Mouse (Mus musculus): ENCODE measurements around the gene Hmgn2. TPM values are rescaled to one million over a fixed set of nuclear protein-coding genes. Genes with fewer than 3 reads are reported as not detected.

The Hmgn2 gene
- total and polyA plus RNA-seq, 3 experiments, result 157 to 195 (median 161) TPM

GRCm38 (mm10) chr4:133943791-133944190 lies 24.7 kb downstream of the Hmgn2 start:
- TF ChIP-seq SMC3 (IDR thresholded peaks at IDR 0.05; ENCODE audit: low read depth, low read length) (no peak), ZMIZ1 (IDR thresholded peaks at IDR 0.05; ENCODE audit: low read depth, low read length) (no peak), ZNF384 (IDR thresholded peaks at IDR 0.05; ENCODE audit: low read depth, low read length) (no peak), POLR2AphosphoS2 (IDR thresholded peaks at IDR 0.05; ENCODE audit: low read depth, low read length) (no peak), MAX (IDR thresholded peaks at IDR 0.05; ENCODE audit: low read length) (no peak), SIN3A (IDR thresholded peaks at IDR 0.05; ENCODE audit: low read length) (no peak), PAX5 (IDR thresholded peaks at IDR 0.05; ENCODE audit: low read length) (no peak), MXI1 (IDR thresholded peaks at IDR 0.05; ENCODE audit: low read depth, low read length) (no peak), MYC (IDR thresholded peaks at IDR 0.05; ENCODE audit: low read depth, low read length) (no peak), MEF2A (IDR thresholded peaks at IDR 0.05; ENCODE audit: borderline replicate concordance, low read depth, low read length) (no peak), BHLHE40 (IDR thresholded peaks at IDR 0.05; ENCODE audit: low read depth, low read length) (no peak), HCFC1 (IDR thresholded peaks at IDR 0.05; ENCODE audit: low read depth, low read length) (no peak), IRF4 (IDR thresholded peaks at IDR 0.05; ENCODE audit: low read depth, low read length) (no peak)
- Histone ChIP-seq H3K27ac (ENCODE audit: insufficient read depth, low read depth) (no peak overlapping the region), H3K4me1 (ENCODE audit: control insufficient read depth in 1 of 2, insufficient read depth in 2 of 2) (no peaks in the 10 kb centered on the region), H3K36me3 (replicated peaks in 1 of 2; ENCODE audit: control insufficient read depth in 1 of 2, insufficient read depth in 1 of 2, low read length in 1 of 2) (no peaks in the 10 kb centered on the region), H3K27me3 (replicated peaks) (peaks cover 2% of the 10 kb centered on the region), H3K79me2 (replicated peaks; ENCODE audit: control insufficient read depth, extremely low read depth, insufficient read depth, poor library complexity, severe bottlenecking) (no peaks in the 10 kb centered on the region), H3K9me3 (replicated peaks; ENCODE audit: low read length) (peaks cover 3% of the 10 kb centered on the region), H3K9ac (ENCODE audit: insufficient read depth, low read depth) (no peak overlapping the region), H3K4me2 (ENCODE audit: insufficient read depth, low read depth, poor library complexity, severe bottlenecking) (no peak overlapping the region), H3K4me3 (replicated peaks in 1 of 3; ENCODE audit: low read depth in 2 of 3, low read length in 2 of 3, poor library complexity in 1 of 3) (no peak overlapping the region)
- DNase-seq (ENCODE audit: extremely low read depth), result no peak
- dilution Hi-C loops (cut with MboI; ENCODE audit: extremely low pct_ligation_motif_present, extremely low pct_unique_long_range_greater_than_20kb, low sequenced_read_pairs), result no loop called here
- in situ Hi-C loops (cut with MboI; ENCODE audit: low pct_ligation_motif_present, low pct_unique_long_range_greater_than_20kb, low sequenced_read_pairs), result no loop called here

GRCm38 (mm10) chr4:133942679-133943078 lies 25.8 kb downstream of the Hmgn2 start:
- TF ChIP-seq NRF1 (IDR thresholded peaks at IDR 0.05; ENCODE audit: low read depth, low read length), result no peak
- no peak for TF ChIP-seq USF1 (IDR thresholded peaks at IDR 0.05; ENCODE audit: low read depth, low read length)
- Histone ChIP-seq H3K27me3 (replicated peaks) (no peaks in the 10 kb centered on the region), H3K79me2 (replicated peaks; ENCODE audit: control insufficient read depth, extremely low read depth, insufficient read depth, poor library complexity, severe bottlenecking) (no peaks in the 10 kb centered on the region), H3K36me3 (replicated peaks in 1 of 2; ENCODE audit: control insufficient read depth in 1 of 2, insufficient read depth in 1 of 2, low read length in 1 of 2) (no peaks in the 10 kb centered on the region), H3K9me3 (replicated peaks; ENCODE audit: low read length) (peaks cover 3% of the 10 kb centered on the region), H3K4me2 (ENCODE audit: insufficient read depth, low read depth, poor library complexity, severe bottlenecking) (no peak overlapping the region), H3K4me1 (ENCODE audit: control insufficient read depth in 1 of 2, insufficient read depth in 2 of 2) (no peaks in the 10 kb centered on the region), H3K4me3 (replicated peaks in 1 of 3; ENCODE audit: low read depth in 2 of 3, low read length in 2 of 3, poor library complexity in 1 of 3) (no peak overlapping the region), H3K9ac (ENCODE audit: insufficient read depth, low read depth) (no peak overlapping the region), H3K27ac (ENCODE audit: insufficient read depth, low read depth) (no peak overlapping the region)
- no peak for DNase-seq (ENCODE audit: extremely low read depth)
- in situ Hi-C loops (cut with MboI; ENCODE audit: low pct_ligation_motif_present, low pct_unique_long_range_greater_than_20kb, low sequenced_read_pairs), result no loop called here
- dilution Hi-C loops (cut with MboI; ENCODE audit: extremely low pct_ligation_motif_present, extremely low pct_unique_long_range_greater_than_20kb, low sequenced_read_pairs), result no loop called here

GRCm38 (mm10) chr4:133941576-133941975 lies 26.9 kb downstream of the Hmgn2 start:
- Histone ChIP-seq H3K27me3 (replicated peaks) (no peaks in the 10 kb centered on the region), H3K36me3 (replicated peaks in 1 of 2; ENCODE audit: control insufficient read depth in 1 of 2, insufficient read depth in 1 of 2, low read length in 1 of 2) (no peaks in the 10 kb centered on the region), H3K27ac (ENCODE audit: insufficient read depth, low read depth) (no peak overlapping the region), H3K79me2 (replicated peaks; ENCODE audit: control insufficient read depth, extremely low read depth, insufficient read depth, poor library complexity, severe bottlenecking) (no peaks in the 10 kb centered on the region), H3K4me2 (ENCODE audit: insufficient read depth, low read depth, poor library complexity, severe bottlenecking) (no peak overlapping the region), H3K9me3 (replicated peaks; ENCODE audit: low read length) (peaks cover 3% of the 10 kb centered on the region), H3K4me3 (replicated peaks in 1 of 3; ENCODE audit: low read depth in 2 of 3, low read length in 2 of 3, poor library complexity in 1 of 3) (no peak overlapping the region), H3K4me1 (ENCODE audit: control insufficient read depth in 1 of 2, insufficient read depth in 2 of 2) (no peaks in the 10 kb centered on the region), H3K9ac (ENCODE audit: insufficient read depth, low read depth) (no peak overlapping the region)
- DNase-seq (ENCODE audit: extremely low read depth), result no peak
- TF ChIP-seq RCOR1 (conservative IDR thresholded peaks at IDR 0.05; ENCODE audit: low read depth, low read length) (no peak), MEF2A (IDR thresholded peaks at IDR 0.05; ENCODE audit: borderline replicate concordance, low read depth, low read length) (no peak)
- dilution Hi-C loops (cut with MboI; ENCODE audit: extremely low pct_ligation_motif_present, extremely low pct_unique_long_range_greater_than_20kb, low sequenced_read_pairs), result no loop called here
- in situ Hi-C loops (cut with MboI; ENCODE audit: low pct_ligation_motif_present, low pct_unique_long_range_greater_than_20kb, low sequenced_read_pairs), result no loop called here
